Mouse (Mus musculus) adrenal gland, postnatal 10 days (tissue): ENCODE data around the gene Srcin1. TPM values are rescaled to one million over a fixed set of nuclear protein-coding genes. Genes with fewer than 3 reads are reported as not detected.

ENCODE experiments used
- DNase-seq: peaks from one replicate; pipeline ENCODE4 v3.0.0; 2021; ENCODE audit warnings: mixed read lengths
- total RNA-seq, 2 experiments: library from RNA; stranded (reverse); gene quantifications; 2 replicates each; pipeline ENCODE4 v1.2.3; 2021

Gene Srcin1
- total RNA-seq, 2 experiments from 2014 or later, result 7.1 to 10.1 TPM

DNA sequence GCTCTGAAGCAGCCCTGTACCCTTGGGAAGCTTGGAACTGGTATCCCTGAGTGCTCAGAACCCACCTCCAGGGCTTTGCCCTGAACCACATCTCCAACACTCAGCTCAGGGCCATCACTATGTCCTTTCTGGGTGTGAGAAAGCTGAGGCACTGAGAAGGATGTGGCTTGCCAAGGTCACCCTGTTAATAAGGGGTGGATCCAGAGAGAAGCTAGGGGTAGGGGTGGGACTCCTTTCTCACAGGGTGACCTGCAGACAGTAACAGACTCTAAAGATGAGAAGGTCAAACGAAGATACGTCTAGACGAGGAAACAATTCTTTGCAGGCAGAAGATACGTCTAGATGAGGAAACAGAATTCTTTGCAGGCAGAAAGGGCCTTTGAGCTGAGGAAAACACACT, 73.1 kb downstream of the Srcin1 start:
- no peak for DNase-seq

DNA sequence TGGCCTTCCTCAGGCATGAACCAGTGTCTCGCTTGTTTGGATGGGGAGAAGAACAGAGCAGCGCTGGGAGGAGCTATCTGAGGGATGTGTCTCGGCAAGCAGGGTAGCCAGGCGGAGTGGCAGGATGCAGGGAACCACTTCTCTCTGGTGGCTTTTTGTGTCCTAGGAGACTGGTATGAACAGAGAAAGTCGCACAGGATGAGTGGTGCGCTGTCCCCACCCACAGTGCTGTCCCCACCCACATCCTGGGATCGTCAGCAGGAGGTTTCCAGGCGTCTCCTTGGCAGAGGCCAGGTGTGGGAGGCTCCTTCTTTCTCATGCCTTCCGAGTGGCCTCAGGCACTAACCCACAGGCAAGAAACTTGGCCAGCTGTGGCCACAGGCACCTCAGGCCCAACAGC, 73.6 kb downstream of the Srcin1 start:
- no peak for DNase-seq

DNA sequence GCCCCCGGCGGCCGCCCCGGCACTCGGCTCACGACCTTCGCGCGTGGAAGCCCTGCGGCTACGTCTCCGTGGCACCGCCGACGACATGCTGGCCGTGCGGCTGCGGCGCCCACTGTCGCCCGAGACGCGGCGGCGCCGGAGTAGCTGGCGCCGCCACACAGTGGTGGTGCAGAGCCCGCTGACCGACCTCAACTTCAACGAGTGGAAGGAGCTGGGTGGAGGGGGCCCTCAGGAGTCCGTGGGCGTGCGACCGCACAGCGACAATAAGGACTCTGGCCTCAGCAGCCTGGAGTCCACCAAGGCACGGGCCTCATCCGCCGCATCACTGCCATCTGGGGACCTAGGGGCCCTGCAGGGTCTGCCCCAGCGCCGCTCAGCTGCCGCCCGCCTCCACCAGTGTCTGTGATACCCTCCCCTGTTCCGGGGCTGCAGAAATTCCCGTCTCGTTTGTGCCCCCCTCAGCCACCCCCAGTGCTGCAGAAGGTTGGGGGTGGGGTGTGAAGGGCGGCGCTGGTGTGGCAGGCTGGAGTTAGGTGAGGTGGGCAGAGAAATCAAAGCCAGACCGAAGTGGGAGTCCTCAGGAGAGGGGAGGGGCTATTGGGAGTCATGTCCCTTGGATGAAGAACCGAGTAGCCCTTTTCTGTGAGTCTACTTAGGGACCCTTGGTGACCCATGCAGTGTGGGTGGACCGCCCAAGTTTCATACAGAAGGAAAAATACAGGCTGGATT, 75.1 kb downstream of the Srcin1 start:
- no peak for DNase-seq

DNA sequence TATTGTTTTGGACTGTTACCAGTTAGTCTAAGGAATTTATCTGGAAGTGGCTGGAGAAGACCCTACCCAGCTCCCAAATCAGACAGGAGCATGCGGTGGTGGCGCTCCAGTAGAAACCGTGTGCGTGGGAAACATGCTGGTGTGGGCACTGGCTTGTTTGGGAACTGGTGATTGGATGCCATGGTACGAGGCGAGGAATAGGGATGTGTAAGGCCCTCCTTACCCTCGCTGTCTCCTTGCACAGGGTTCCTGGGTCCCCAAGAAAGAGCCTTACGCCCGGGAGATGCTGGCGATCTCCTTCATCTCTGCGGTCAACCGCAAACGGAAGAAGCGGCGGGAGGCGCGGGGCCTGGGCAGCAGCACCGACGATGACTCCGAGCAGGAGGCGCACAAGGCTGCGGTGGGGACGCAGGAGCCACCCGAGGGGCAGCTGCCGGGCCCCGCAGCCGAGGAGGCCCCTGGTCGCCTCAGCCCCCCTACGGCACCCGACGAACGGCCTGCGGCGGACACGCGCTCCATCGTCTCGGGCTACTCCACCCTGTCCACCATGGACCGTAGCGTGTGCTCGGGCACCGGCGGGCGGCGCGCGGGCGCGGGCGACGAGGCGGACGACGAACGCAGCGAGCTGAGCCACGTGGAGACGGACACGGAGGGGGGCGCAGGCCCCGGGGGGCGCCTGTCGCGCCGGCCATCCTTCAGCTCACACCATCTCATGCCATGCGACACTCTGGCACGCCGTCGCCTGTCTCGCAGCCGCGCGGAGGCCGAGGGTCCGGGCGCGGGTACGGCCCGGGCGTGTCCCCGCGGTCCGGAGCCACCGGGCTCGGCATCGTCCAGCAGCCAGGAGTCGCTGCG, 75.9 kb downstream of the Srcin1 start, which contains the start of gene 4933428G20Rik:
Gene 4933428G20Rik (minus strand): TSS at position 476 of the 855 bp plus-strand sequence.
- no peak for DNase-seq

DNA sequence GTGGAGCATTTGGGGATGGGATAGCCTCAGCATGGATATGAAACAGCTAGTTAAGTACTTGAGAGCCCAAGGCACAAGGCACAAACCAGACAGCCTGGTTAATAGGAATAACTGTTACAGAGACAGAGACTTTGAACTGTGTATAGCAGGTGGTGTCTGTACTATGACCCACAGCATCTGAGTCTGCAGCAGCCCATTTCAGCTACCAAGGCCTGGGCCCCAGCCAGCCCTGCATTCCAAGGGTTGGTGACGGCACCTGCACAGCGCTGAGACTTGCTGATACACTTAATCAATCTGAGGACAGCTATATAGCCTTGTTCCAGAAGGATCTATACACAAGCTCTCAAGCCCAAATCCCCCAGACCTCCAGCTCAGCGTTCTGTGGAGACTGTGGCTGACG, 78.4 kb downstream of the Srcin1 start:
- no peak for DNase-seq

DNA sequence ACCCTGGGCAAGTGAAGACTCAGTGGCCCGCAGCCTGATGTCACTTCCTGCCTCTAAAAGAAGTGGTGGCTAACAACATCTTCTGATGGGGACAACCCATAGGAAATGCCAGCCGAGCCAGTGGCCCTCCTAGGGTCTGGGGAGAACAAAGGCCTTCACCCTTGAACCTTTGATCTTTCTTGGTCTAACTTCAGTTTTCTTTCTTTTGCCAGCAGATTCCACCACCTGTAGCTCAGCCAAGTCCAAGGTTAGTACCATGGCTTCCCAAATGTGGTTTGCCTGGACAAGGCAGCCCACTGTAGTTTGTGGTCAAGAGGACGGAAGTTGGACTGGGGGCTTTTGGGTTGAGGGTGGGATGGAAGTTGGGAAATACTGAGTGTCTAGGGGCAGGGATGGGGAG, 83.2 kb downstream of the Srcin1 start:
- no peak for DNase-seq

DNA sequence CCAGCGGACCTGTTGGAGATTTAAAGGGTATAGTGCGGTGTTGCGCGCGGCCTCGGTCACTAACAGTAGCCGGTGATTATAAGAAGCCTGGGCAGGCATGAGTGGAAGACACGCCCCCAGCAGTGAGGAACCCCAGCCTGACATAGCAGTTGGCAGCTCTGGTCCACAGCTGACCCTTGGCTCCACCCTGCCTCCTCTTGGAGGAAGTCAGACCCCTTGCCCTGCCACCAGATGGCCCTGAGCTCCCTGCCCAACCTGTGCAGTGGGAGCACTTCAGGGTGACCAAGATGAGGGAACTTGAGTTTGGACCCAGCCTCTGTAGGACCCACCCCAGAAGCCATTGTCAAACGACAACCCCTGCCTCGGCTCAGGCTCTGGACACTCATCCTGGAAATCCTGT, 84.3 kb downstream of the Srcin1 start:
- no peak for DNase-seq

DNA sequence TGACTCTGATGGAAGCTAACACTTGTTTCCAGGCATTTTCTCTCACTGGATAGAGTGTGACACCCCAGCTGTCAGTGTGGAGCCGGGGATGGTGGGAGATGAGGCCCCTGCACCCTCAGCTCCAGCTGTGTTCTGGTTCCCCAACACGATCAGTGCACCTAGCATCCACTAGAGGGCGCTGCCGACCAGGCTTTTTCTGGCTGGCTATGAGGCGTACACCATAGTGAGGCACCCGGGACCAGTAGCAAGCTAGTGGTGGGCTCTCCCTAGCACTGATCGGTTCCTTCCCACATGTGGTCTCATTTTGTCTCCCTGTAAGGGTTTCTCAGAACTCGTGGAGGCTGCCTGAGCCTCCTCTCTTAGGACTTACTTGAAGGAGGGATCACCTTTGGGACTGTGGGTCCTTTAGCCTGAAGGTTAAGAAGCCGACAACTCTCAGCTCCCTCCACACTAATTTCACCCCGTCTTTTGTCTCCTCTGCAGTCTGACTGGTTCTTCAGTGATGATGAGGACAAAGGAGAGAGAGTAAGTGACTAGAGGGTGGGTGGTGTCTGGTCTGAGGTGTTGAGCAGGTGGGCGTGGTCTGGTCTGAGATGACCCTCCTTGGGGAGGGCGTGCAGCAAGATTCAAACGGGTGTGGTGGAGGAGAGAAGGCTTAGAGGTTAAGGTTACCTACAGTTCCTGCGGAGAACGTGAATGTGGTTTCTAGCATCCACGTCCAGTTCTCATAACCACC, 86.2 kb downstream of the Srcin1 start:
- DNase-seq, result peak; percentile 88

DNA sequence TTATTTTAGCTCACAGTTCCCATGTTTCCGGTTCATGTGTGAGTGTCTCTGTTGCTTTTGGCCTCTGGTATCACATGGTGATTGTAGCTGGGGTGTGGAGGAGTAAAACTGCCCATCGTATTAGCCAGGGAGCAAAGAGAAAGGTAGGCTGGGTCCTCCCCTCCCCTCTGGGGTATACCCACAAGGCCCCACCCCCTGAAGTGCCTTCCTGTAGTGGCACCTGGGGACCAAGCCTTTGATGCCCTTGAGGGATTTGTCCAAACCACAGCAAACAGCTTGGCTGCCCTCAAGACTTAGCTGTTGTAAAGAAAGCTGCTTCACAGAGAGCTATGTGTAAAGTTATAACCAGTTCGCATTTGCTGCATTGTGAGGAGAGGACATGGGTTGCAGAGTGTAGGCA, 88.3 kb downstream of the Srcin1 start:
- no peak for DNase-seq

DNA sequence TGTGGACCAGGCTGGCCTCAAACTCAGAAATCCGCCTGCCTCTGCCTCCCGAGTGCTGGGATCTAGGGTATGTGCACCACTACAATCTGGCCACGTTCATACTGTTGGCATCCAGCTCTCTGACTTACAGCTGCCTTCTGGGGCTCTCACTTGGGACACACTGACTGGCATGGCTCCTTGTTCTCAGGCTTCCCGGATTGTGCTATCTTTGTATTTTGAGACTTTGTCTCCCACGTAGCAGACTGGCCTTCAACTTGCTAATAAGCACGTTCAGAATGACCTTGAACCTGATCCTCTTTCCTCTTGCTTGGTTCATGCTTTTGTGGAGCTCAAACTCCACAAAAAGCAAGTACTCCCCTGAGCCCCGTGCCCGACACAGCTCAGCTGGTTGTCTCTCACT, 90.3 kb downstream of the Srcin1 start:
- DNase-seq, result no peak

DNA sequence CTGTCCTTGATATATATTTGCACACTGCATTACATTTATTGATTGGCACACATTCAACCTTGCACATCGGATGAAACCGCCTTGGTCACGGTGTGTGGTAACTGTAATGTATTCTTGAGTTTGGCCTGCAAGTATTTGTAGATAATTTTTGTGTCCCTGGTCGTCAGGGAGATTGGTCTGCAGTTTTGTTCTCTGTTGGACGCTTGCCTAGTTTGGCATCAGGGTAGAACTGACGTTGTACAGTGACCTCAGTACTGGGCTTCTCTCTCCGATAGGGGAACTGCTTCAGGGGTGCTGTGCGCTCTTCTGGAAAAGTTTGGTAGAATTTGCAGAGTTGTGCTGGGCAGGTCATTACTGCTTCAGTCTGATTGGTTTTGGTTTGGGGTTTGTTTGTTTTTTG, 96.2 kb downstream of the Srcin1 start:
- DNase-seq, result peak; percentile 40

DNA sequence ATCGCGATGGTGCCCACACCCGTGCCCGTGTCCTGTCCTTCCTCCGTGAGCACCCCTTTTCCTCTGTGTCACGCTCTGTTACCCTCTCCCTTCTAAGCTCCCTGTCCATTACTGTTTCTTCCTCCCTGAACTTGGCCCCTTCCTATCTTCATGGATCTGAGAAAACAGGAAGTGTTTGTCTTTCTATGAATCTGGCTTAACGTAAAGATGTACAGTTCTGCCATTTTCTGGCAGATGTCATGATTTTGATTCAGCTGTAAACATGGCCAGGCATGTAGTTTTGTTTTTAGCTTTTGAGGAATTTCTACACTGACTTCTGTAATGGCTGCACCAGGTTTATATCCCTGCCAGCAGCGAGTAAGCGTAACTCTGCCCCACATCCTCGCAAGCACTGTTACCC, 96.9 kb downstream of the Srcin1 start:
- no peak for DNase-seq

DNA sequence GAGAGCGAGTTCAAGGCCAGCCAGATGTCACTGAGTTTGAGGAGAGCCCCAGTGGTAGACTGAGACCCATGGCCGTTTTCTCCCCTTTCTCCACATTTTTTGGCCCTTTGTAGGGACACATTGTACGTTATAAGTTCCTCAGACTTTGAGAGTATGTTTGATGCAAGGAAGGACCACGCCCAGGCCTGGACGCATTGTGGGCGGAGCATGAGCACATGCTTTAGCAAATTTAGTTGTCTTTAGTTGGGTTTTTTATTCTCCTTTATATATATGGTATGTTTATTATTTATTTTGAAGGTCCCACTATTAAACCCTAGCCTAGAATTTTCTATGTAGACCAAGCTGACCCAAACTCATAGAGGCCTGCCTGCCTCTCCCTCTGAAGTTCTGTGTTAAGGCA, 97.6 kb downstream of the Srcin1 start:
- no peak for DNase-seq

DNA sequence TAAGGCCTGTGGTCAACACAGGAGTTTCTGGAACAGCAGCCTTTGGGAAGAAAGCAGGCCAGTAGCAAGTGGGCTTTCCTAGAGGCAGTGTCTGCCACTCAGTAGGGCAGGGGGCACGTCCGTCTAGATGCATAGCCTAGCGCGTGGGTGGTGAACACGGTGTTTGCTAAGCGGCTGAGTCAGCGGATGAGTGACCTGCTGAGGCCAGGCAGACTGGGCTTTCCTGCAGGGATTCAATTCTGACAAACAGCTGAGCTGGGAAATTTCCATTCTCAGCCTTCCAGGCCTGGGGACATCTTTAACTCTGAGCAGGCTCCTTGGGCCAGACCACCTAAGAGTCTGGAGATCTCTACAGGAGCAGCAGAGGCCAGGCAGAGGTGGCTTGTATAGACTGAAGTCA, 98.6 kb downstream of the Srcin1 start:
- no peak for DNase-seq

DNA sequence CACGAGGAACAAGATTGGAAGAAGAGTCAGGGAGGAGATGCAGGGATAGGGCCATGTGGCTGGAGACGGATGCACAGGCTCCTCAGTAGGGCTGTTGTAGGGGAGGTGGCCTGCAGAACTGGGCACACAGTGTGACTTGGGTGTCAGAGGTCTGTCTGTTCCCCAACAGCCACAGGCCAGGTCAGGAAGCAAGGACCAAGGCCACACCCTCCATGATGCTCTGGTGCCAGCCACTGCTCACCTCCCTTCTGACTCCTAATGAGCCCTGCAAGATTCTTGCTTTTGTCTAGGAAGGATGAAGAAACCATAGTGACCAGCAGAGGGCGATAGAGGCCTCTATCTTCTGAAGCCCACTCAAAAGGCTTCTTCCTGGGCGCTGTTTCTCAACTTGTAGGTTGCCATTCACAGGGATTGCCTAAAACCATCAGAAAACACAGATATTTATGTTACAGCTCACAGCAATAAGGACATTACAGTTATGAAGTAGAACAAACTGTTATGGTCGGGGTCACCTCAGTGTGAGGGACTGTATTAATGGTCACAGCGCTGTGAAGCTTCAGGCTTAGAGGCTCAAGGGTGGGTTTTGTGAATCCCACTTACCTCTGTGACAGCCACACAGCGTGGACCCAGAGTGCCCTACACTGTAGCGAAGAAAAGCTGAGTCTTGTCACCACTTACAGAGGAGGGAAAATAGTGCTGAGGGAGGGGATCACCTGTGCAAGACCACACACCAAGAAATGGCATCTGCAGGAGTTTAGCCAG, 99.5 kb downstream of the Srcin1 start:
- DNase-seq, result peak; percentile 73

DNA sequence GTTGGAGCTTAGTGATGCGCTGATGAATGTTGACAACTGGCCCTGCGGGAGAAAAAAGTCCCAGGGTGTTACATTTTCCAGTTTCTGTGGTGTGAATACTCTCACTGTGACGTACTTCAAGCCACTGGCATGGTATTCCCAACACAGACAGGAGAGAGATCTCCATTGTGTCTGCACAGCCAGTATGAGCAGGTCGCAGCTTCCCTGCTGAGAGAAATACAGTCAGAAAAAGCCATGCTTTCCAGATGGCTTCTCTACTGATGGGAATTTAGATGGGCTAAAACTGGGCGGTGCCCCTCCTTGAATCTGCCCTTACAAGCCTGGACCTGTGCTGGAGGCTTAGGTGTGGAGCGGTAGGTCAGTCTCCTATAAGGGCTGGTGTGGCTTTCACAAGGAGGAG, 104.7 kb downstream of the Srcin1 start:
- DNase-seq, result no peak

DNA sequence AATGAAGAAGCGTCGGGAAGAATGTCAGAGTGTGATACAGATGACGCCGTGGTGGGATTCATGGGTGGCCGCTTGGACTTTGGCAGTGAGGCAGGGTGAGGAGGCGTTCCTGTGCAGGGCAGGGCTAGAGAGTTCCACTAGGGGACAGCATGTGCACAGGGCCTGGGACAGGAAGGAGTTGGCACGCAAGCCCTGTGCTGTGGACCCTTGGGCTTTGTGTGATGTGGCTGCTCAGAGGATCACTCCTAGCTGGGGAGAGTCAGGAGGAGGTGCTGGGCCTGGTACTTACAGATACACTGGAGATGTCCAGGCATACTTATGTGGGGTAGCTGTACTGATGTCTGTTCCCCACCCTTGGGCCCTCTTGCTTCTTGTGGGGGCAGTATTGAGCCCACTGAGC, 106.2 kb downstream of the Srcin1 start:
- no peak for DNase-seq

DNA sequence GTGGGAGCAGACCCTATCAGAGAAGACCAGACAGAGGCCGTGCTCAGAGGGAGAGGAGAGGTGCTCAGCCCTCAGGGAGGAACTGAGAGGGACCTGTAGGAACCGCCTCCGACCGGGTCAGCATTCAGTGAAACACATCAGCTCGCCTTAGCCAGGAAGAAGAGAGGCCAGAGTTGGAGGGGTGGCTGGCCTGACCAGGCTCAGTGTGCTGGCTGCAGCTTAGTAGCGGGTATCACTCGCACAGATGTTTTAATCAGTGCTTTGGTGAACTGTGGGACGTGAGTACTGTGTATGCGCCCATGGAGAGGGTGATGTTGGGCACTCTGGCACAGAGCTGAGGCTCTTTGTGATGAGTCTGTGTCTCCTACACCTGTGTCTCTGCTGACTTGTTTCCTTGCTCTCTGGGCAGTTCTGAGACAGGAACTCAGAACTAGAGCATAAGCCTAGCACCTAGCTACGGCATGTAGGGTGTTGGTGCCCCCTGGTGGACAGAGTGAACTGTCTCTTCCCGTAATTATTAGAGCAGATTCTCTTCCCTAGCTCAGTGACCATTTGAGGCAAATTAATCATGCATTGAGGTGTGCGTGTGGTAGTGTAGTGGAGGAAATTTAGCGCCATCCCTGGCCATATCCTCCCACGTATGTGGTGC, 107.2 kb downstream of the Srcin1 start:
- DNase-seq, result peak; percentile 92

DNA sequence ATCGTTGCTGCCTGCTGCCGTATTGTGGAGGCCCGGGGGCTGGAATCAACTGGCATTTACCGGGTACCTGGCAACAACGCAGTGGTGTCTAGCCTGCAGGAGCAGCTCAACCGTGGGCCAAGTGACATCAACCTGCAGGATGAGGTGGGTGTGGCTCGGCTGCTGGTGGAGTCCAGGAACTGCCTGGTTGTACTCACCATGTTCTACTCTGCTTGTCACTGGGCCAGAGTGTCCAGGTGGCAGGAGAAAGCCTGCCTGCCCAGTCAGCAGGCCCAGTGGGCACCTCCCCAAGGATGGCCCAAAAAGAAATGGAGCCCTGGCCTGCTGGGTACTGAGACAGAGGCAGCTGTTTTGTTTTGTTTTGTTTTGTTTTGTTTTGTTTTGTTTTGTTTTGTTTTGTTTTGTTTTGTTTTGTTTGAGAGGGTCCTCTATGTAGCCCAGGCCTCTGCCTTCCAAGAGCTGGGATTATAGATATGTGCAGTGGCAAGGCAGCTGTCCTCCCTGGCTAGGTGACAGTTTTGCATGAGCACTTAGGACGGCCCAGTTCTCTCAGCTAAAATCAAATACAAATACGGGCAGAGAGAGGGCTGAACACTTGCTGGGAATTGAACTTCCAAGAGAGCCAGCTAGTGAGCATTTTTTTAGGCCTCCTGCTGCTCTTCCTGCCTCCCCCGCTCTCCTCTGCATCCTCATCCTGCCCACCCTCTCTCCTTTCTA, 109.4 kb downstream of the Srcin1 start:
- DNase-seq, result no peak

DNA sequence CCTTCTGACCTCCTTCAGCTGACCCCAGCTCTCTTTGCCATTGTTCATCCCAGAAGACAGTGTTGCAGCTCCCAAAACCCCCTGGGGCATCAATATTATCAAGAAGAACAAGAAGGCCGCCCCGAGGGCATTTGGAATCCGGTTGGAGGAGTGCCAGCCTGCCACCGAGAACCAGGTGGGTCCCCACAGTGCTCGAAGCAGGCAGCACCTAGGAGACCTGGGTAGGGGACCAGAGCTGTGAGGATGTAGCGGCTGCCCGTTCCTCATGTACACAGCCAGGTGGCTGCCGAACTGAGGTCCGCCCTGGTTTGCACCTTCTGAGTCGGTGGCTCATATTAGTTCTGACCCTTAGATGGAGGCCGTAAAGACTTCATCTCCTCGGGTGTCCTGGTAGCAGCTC, 110.0 kb downstream of the Srcin1 start:
- DNase-seq, result no peak

DNA sequence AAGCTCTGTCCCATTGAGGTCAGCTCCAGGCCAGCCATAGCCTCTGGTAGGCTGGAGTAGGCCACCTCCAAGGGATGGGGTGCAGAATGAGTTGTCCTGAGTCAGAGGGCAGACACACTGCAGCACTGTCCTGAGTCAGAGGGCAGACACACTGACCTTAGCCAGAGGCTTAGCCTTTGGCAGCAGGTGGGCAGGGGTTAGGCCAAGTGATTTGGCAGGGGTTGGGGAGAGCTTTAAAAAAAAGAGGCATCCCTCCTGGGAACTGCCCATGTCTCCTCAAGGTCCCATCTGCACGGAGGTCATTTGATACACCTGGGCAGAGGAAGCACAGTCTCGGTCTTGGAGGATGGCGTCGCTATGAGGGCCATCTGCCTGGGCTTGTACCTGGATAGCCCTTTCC, 112.0 kb downstream of the Srcin1 start:
- DNase-seq, result no peak
